Mouse (Mus musculus) thymus, postnatal 25 days (tissue): ENCODE measurements around the gene Tmem255b.

Experiments used
- DNase-seq: peaks from one replicate; pipeline ENCODE4 v3.0.0; 2022

The Tmem255b gene

DNA sequence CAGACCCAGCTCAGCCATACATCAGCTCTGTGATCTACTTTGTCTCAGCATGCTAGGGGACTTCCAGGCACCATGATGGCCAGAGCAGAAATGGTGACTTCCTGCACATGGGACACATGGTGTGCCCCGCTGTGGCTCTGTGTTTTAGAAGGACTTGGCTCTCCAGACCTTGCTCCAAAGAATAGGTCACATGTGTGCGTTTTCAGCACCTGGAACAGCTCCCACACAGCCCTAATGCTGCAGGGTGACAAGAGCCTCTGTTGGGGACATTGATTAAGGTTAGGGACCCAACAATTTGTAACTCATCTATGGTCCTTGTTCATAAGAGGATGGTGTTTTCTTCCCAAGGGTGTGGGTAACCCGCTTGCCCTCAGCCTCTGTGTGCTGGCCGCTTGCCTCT lies 13.2 kb downstream of the Tmem255b start:
- no peak for DNase-seq

GRCm38 (mm10) chr8:13451747-13452277 lies 16.8 kb downstream of the Tmem255b start:
- DNase-seq: no peak

- DNase-seq: no peak
Measured at GRCm38 (mm10) chr8:13454341-13455113, 19.5 kb downstream of the Tmem255b start.

DNA sequence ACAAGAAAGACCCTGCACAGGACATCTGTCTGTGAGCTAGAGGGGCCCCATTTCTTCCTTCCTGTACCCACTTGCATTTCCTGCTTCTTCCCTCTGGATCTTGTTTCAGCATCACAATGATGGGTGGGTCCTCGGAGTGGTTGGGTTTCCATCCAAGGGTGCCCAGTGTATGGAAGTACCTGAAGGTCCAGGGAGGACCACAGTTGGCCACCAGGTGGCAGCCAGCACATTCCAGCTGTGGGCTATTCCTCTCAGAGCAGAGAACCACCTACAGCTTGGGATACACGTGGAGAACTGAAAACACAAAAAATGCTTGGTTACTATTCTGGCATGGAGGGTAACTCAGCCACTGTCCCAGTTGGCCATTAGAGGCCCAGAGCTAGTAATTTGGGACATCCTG lies 20.3 kb downstream of the Tmem255b start:
- DNase-seq: peak; percentile 47

- no peak for DNase-seq
Measured at GRCm38 (mm10) chr8:13459431-13459830, 24.4 kb downstream of the Tmem255b start.

GRCm38 (mm10) chr8:13461085-13461765 lies 26.2 kb downstream of the Tmem255b start:
- no peak for DNase-seq

DNA sequence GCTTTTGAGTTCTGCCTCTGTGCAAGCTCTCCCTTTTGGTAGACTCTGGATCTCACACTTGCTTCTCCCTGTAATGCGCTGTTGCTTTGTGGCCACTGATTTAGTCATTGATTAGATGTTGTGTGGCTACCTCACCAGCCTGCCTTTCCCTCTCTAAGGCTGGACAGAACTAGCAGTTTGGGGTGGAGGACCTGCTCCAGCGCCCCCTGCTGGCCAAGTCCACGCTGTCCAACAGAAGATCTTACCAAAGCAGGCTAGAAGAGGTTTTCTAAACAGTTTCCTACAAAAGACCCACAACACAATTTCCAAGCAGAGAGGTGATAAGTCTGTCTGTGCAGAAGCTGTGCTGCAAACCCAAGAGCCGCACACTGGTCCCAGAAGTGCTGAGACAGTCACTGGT lies 26.9 kb downstream of the Tmem255b start:
- DNase-seq: peak; percentile 79

DNA sequence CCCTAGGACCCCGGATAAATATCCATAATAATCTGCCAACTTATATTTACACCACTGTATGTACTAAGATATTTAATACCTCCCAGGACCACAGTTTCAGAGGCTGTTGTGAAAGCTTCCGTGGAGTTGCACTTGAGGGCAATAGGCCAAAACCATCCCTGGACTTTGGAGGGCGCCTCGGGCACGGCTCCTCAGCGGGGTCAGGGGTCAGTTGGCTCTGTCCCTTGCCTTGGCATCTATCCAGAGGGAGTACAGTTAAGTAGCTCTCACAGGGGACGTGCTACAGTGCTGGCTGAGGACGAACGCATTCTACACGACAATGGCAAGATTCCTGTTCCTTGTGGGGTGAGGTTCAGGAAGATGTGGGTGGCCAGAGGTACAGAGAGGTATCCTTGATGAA lies 27.4 kb downstream of the Tmem255b start:
- DNase-seq: no peak

GRCm38 (mm10) chr8:13465324-13465723 lies 30.3 kb downstream of the Tmem255b start:
- no peak for DNase-seq

DNA sequence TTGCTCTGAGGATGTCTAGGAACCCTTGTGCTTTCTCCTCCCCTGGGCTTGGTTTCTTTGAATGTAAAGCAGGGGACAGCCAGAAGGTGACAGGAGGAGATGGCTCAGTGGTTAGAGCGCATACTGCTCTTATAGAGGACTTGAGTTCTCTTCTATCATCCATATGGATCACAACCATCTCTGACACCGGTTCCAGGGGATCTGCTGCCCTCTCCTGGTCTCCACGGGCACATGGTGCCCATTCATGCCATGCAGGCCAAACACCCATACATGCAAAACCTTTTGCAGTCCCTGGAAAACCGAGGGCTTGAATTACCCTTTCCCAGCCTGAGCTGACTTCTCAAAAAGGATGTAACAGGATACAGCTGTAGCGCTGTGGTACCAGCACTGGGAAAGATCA lies 32.0 kb downstream of the Tmem255b start:
- peak; percentile 26 for DNase-seq

DNA sequence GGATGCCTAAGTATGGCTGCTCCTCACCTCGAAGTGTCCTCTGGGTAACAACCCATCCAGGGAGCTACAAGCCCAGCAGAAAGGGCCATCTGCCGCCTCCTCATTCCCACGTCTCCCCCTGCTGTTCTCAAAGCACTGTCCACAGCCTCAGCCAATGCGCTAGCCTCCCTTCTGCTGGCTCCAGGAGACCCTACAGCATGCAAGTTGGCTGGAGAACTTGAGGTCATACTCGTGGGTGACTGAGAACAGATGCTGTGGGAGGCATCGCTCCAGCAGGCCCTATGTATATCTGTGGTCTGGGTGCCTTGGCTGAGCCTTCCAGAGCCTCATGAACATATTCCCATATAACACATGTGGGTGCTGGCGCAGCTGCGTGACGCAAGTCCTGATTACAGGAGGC lies 33.7 kb downstream of the Tmem255b start:
- DNase-seq: no peak

- DNase-seq: no peak
Measured at GRCm38 (mm10) chr8:13471484-13471883, 36.5 kb downstream of the Tmem255b start.

- no peak for DNase-seq
Measured at GRCm38 (mm10) chr8:13472284-13472683, 37.3 kb downstream of the Tmem255b start.

DNA sequence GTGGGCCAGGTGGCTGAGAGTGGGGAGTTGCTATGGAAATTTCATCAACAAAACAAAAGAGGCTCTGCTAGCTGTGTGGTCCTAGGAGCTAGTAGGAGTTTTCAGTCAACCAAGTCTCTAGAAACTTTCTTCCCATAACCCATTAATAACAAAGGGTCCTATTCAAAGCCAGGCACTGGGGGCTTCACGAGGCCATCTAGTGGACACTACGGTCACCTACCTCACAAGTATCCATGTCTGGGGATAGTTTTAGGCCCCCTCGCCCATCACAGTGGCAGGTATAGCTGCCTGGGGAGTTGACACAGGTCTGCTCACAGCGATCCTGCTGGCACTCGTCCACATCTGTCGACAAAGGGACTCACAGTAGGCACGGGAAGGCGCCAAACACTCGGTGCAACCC lies 40.9 kb downstream of the Tmem255b start:
- peak; percentile 8 for DNase-seq

- DNase-seq: no peak
Measured at GRCm38 (mm10) chr8:13481089-13481554, 46.1 kb downstream of the Tmem255b start.

GRCm38 (mm10) chr8:13481596-13481995 lies 46.6 kb downstream of the Tmem255b start:
- no peak for DNase-seq

GRCm38 (mm10) chr8:13482101-13482801 lies 47.3 kb downstream of the Tmem255b start:
- no peak for DNase-seq

DNA sequence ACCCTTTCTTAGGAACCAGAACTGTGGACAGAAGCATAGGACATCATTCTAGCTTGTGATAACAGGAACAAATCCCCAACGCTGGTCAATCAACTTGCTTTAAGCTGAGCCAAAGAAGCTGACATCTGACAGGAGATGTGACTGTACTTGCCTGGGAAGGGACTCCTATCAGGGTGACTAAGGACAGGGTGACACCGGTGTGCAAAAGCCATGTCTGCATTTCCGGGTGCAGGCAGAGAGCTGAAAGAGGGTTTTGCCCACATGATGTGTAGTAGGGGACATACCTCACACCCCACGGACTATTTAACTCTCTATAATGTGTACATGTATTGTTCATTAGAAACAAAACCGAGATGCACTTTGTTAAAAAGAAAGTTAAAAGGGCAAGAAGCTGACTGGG lies 48.2 kb downstream of the Tmem255b start:
- DNase-seq: no peak

DNA sequence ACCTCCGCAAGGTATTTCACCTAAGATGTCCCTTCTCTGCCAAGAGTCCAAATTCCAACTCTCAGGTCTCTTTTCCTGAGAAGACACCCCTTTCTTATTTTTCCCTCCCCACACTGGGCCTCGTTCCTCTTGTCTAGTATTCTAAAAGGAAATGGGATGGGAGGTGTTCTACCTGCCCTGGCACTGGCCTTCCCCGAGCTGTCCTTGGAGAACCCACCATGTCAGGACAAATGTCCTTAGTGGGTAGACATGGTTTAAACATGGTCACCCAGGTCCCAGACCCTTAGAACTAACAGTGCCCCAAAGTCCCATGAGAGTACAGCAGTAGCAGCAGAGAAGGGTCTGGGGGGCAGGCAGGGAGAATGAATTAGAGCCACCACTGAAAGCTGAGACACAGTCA lies 54.4 kb downstream of the Tmem255b start:
- no peak for DNase-seq

DNA sequence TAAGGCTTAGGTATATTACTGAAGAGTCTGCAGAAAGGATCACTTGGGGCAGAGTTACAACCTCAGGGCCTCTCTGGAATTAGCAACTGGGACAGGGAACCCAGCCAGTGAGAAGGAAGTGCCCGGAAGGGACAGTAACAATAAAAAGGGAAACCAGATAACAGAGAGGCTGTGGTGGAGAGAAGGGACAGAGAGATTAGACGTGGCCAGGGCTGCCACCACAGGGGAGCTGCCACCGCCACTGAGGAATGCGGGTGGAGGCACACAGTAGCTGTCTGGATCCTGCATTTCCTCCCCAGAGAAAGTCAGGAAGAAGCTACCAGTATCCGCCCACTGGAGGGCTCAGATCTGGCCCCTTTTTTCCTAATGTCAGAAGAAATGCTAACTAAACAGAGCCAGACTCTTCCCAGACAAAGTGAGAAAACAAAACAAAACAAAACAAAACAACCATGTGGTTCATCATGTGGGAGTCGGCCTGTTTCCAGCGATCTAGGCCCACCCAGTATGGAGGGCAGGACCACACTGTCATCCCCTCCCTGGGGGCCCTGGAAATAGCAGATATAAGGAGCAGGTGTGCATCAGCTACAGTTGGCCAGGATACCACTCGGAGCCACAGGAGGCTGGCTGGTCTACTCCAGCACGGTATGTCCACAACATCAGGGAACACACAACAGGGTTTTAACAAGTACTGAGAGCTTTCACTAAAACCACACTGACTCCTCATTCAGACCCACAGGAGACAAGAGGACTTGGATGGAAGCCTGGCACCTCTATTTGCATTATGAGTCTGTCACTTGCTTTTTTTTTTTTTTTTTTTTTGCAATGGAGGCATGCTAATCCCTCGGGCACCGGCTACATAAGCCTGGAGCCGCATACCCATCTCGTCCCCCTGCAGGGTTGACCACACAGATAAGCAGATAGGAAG lies 55.3 kb downstream of the Tmem255b start:
- DNase-seq: no peak

GRCm38 (mm10) chr8:13491491-13492010 lies 56.6 kb downstream of the Tmem255b start:
- DNase-seq: no peak
